Mouse (Mus musculus): ENCODE measurements around the gene Pigc. TPM values are rescaled to one million over a fixed set of nuclear protein-coding genes. Genes with fewer than 3 reads are reported as not detected.

Gene Pigc
- polyA plus RNA-seq (2015; fragmentation: Nextera tagmentation; extraction: Ambion mirVana) = 32.8 and 34.5 TPM in 2 replicates

- peak; percentile 99 for ATAC-seq
- Histone ChIP-seq H3K9ac (peak within 1 kb of the TSS; percentile 76), H3K4me2 (replicated peaks) (peak within 1 kb of the TSS; percentile 63), H3K4me3 (replicated peaks) (peak within 1 kb of the TSS; percentile 64), H3K27me3 (replicated peaks) (no peaks in the 10 kb centered on the region), H3K36me3 (peaks cover 4% of the 10 kb centered on the region; the same call in 1 of the 2 replicates), H3K4me1 (replicated peaks) (peaks cover 7% of the 10 kb centered on the region), H3K9me3 (no peaks in the 10 kb centered on the region), H3K27ac (peak within 1 kb of the TSS; percentile 81)
- WGBS = 3% methylated on average over 38 of the region's 38 CpGs
Measured at GRCm38 (mm10) chr1:161968589-161969407, at the start of gene Pigc. Pigc (plus strand) TSS chr1:161969186.

GRCm38 (mm10) chr1:161919594-161919993, 49.4 kb upstream of the Pigc start:
- no peak overlapping the region for H3K4me2 ChIP-seq (replicated peaks)
- no peaks in the 10 kb centered on the region for H3K36me3 ChIP-seq
- WGBS = 94% methylated on average over 2 of the region's 2 CpGs
- no peak overlapping the region for H3K9ac ChIP-seq
- H3K27ac ChIP-seq = no peak overlapping the region
- no peaks in the 10 kb centered on the region for H3K9me3 ChIP-seq
- no peak for ATAC-seq
- no peaks in the 10 kb centered on the region for H3K4me1 ChIP-seq (replicated peaks)
- H3K27me3 ChIP-seq (replicated peaks) = no peaks in the 10 kb centered on the region
- no peak overlapping the region for H3K4me3 ChIP-seq (replicated peaks)

DNA sequence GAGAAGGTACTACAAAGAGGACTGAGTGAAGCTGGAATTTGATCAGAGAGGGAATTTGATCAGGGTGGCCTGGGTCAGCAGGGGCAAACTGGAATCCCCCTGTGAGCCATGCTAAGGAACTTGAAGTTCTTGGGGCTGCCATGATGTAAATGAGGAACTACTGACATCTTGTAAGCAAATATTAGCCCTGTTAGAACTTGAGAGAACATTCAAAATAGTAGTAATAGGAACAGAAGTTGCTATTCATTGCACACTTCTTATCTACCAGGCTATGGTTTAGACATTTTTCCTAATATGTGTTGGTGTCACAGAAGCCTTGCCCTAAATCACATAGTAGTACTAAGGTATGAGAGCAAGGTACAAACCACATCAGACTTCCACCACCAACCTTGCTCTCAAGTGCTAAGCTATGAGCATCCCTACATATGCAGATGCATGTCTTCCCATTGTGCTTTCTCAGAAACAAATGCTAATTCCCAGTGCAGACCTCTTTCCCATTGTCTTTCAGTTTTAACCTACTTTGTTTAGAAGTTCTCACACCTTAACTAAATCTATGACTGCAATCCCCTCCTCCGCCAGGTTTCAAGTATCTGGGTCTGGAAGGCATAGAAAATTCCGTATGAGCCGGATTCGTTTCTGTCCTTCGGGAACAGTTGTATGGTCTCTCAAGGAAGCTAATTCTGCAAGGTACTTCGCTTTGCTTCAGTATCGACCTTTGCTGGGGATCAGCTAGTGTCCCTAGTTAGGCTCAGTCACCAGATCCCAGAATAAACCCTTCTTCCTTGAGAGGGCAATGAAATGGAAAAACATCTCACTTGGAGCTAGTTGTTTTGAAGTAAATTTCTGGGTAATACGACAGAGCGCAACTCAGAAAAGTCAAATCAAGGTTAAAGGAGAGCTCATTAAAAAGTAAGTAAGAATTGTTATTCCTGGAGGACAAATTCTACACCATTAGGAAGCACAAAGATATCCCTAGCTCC, 48.2 kb upstream of the Pigc start:
- Histone ChIP-seq H3K4me3 (replicated peaks) (no peak overlapping the region), H3K27ac (no peak overlapping the region), H3K4me1 (replicated peaks) (no peaks in the 10 kb centered on the region), H3K36me3 (no peaks in the 10 kb centered on the region), H3K27me3 (replicated peaks) (no peaks in the 10 kb centered on the region), H3K4me2 (replicated peaks) (no peak overlapping the region), H3K9me3 (no peaks in the 10 kb centered on the region), H3K9ac (no peak overlapping the region)
- no peak for ATAC-seq
- WGBS = 90% methylated on average over 9 of the region's 9 CpGs

- Histone ChIP-seq H3K27me3 (replicated peaks) (no peaks in the 10 kb centered on the region), H3K9me3 (no peaks in the 10 kb centered on the region), H3K4me1 (replicated peaks) (no peaks in the 10 kb centered on the region), H3K9ac (no peak overlapping the region), H3K4me2 (replicated peaks) (no peak overlapping the region), H3K36me3 (no peaks in the 10 kb centered on the region), H3K4me3 (replicated peaks) (no peak overlapping the region), H3K27ac (no peak overlapping the region)
- WGBS = 89% methylated on average over 6 of the region's 6 CpGs
- no peak for ATAC-seq
Measured at GRCm38 (mm10) chr1:161921928-161922327, 47.1 kb upstream of the Pigc start.

DNA sequence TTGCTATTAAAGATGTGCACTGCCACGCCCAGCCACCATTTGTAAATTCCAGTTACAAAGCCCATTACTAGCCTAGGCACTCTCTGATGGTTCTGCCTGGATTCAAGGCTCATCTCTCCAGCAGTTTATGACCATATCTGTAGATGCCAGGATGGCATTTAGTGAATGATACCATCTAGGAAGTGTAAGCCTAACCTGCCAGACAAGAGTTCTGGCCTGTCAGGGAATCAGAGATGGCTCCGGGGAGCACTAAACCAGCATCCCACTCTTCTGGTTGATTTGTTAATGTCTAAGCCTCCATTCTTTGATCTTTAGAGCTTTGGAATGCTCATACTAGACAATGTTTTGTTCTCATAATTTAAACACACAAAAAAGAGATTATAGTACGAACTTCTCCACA, 44.7 kb upstream of the Pigc start:
- Histone ChIP-seq H3K4me3 (replicated peaks) (no peak overlapping the region), H3K9ac (no peak overlapping the region), H3K4me2 (replicated peaks) (no peak overlapping the region), H3K9me3 (no peaks in the 10 kb centered on the region), H3K4me1 (replicated peaks) (no peaks in the 10 kb centered on the region), H3K36me3 (no peaks in the 10 kb centered on the region), H3K27me3 (replicated peaks) (no peaks in the 10 kb centered on the region), H3K27ac (no peak overlapping the region)
- ATAC-seq = no peak
- WGBS = 72% methylated on average over 3 of the region's 3 CpGs

- ATAC-seq = no peak
- Histone ChIP-seq H3K4me1 (replicated peaks) (no peaks in the 10 kb centered on the region), H3K27ac (no peak overlapping the region), H3K27me3 (replicated peaks) (no peaks in the 10 kb centered on the region), H3K4me2 (replicated peaks) (no peak overlapping the region), H3K9me3 (no peaks in the 10 kb centered on the region), H3K9ac (no peak overlapping the region), H3K4me3 (replicated peaks) (no peak overlapping the region), H3K36me3 (no peaks in the 10 kb centered on the region)
- 87% methylated on average over 13 of the region's 13 CpGs for WGBS
Measured at GRCm38 (mm10) chr1:161925281-161925805, 43.6 kb upstream of the Pigc start.

- Histone ChIP-seq H3K36me3 (no peaks in the 10 kb centered on the region), H3K27ac (no peak overlapping the region), H3K4me2 (replicated peaks) (no peak overlapping the region), H3K4me1 (replicated peaks) (no peaks in the 10 kb centered on the region), H3K9ac (no peak overlapping the region), H3K9me3 (no peaks in the 10 kb centered on the region), H3K27me3 (replicated peaks) (no peaks in the 10 kb centered on the region), H3K4me3 (replicated peaks) (no peak overlapping the region)
- no peak for ATAC-seq
- 81% methylated on average over 2 of the region's 2 CpGs for WGBS
Measured at GRCm38 (mm10) chr1:161927976-161928375, 41.0 kb upstream of the Pigc start.

GRCm38 (mm10) chr1:161931313-161931712, 37.7 kb upstream of the Pigc start:
- Histone ChIP-seq H3K4me2 (replicated peaks) (no peak overlapping the region), H3K4me3 (replicated peaks) (no peak overlapping the region), H3K9me3 (no peaks in the 10 kb centered on the region), H3K4me1 (replicated peaks) (no peaks in the 10 kb centered on the region), H3K27ac (no peak overlapping the region), H3K27me3 (replicated peaks) (no peaks in the 10 kb centered on the region), H3K9ac (no peak overlapping the region), H3K36me3 (no peaks in the 10 kb centered on the region)
- no peak for ATAC-seq
- WGBS = 76% methylated on average over 4 of the region's 4 CpGs

DNA sequence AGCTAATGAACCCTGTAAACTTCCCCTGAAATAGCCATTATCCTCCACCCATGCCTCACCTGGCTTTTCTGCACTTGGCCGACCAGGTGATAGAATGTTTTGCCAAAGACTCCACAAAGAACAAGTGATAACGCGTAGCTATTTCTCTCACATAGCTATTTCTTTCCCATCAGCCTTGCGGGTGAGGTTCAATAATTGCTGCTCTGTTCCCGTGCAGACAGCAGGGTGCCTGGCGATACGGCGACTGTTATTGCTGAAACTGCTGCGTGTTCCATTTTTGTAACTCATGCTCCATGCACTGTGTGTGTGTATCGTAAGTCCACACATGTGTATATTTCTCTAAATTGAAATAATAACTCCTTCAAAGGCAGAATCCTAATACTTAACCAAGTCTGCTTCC, 37.2 kb upstream of the Pigc start:
- H3K9me3 ChIP-seq = no peaks in the 10 kb centered on the region
- H3K4me1 ChIP-seq (replicated peaks) = no peaks in the 10 kb centered on the region
- no peak overlapping the region for H3K9ac ChIP-seq
- no peak for ATAC-seq
- H3K36me3 ChIP-seq = no peaks in the 10 kb centered on the region
- H3K27ac ChIP-seq = no peak overlapping the region
- H3K4me2 ChIP-seq (replicated peaks) = no peak overlapping the region
- H3K4me3 ChIP-seq (replicated peaks) = no peak overlapping the region
- no peaks in the 10 kb centered on the region for H3K27me3 ChIP-seq (replicated peaks)
- 83% methylated on average over 10 of the region's 10 CpGs for whole genome bisulfite sequencing

- ATAC-seq = no peak
- no peaks in the 10 kb centered on the region for H3K36me3 ChIP-seq
- WGBS = 83% methylated on average over 4 of the region's 4 CpGs
- no peak overlapping the region for H3K4me3 ChIP-seq (replicated peaks)
- H3K27ac ChIP-seq = no peak overlapping the region
- H3K27me3 ChIP-seq (replicated peaks) = no peaks in the 10 kb centered on the region
- H3K9me3 ChIP-seq = no peaks in the 10 kb centered on the region
- no peaks in the 10 kb centered on the region for H3K4me1 ChIP-seq (replicated peaks)
- no peak overlapping the region for H3K4me2 ChIP-seq (replicated peaks)
- H3K9ac ChIP-seq = no peak overlapping the region
Measured at GRCm38 (mm10) chr1:161932286-161932685, 36.7 kb upstream of the Pigc start.

GRCm38 (mm10) chr1:161942082-161942481, 26.9 kb upstream of the Pigc start:
- Histone ChIP-seq H3K4me2 (replicated peaks) (no peak overlapping the region), H3K4me3 (replicated peaks) (no peak overlapping the region), H3K36me3 (no peaks in the 10 kb centered on the region), H3K4me1 (replicated peaks) (no peaks in the 10 kb centered on the region), H3K27ac (no peak overlapping the region), H3K9me3 (no peaks in the 10 kb centered on the region), H3K9ac (no peak overlapping the region), H3K27me3 (replicated peaks) (no peaks in the 10 kb centered on the region)
- WGBS = 79% methylated on average over 2 of the region's 2 CpGs
- ATAC-seq = no peak
